Mouse (Mus musculus) embryonic fibroblast, embryonic 13.5 days (primary cell): ENCODE data around the gene Cmtm4. TPM values are rescaled to one million over a fixed set of nuclear protein-coding genes. Genes with fewer than 3 reads are reported as not detected.
A peak's percentile ranks its signal among the peaks of the same experiment; 100 is the strongest.

Source experiments
- H3K27ac ChIP-seq: 2 replicates; pipeline ENCODE4 v1.5.1; 2012; ENCODE audit warnings: low read length, control low read depth, inconsistent platforms; ENCODE audit not compliant: insufficient read depth
- H3K4me1 ChIP-seq: 2 replicates; pipeline ENCODE4 v1.6.1; 2011; ENCODE audit warnings: low read length; ENCODE audit not compliant: control insufficient read depth, insufficient read depth
- H3K4me3 ChIP-seq: 2 replicates; pipeline ENCODE4 v1.5.1; 2011; ENCODE audit warnings: mild to moderate bottlenecking, control low read depth, low read length; ENCODE audit not compliant: insufficient read depth
- CTCF ChIP-seq: IDR thresholded peaks from 2 replicates; pipeline ENCODE4 v1.5.1; 2011; ENCODE audit warnings: mild to moderate bottlenecking, control low read depth, low read length, moderate library complexity, borderline replicate concordance; ENCODE audit not compliant: insufficient read depth
- POLR2A ChIP-seq: IDR thresholded peaks from 2 replicates; pipeline ENCODE4 v1.6.1; 2011; ENCODE audit warnings: low read depth, mild to moderate bottlenecking, control low read depth, low read length, moderate library complexity
- polyA plus RNA-seq: library from polyadenylated mRNA; stranded (reverse); fragments of >200 nt; gene quantifications from 2 replicates; pipeline ENCODE4 v1.2.4, GENCODE M21; 2011; ENCODE audit warnings: low read depth; ENCODE audit not compliant: missing spikeins, insufficient read length

Gene Cmtm4
- polyA plus RNA-seq, 1 experiment: 28.2 TPM

GRCm38 (mm10) chr8:104411972-104412371 lies 16.4 kb upstream of the Cmtm4 start:
- H3K4me1 ChIP-seq: peaks cover 26% of the 10 kb centered on the region
- H3K27ac ChIP-seq: peak overlapping the region; percentile 94; the same call in 1 of the 2 replicates
- TF ChIP-seq CTCF (no peak), POLR2A (no peak)
- no peak overlapping the region for H3K4me3 ChIP-seq

GRCm38 (mm10) chr8:104411468-104411867 lies 15.9 kb upstream of the Cmtm4 start:
- no peak for TF ChIP-seq POLR2A
- TF ChIP-seq CTCF: no peak
- H3K4me1 ChIP-seq: peaks cover 29% of the 10 kb centered on the region
- no peak overlapping the region for H3K4me3 ChIP-seq
- peak overlapping the region; percentile 94 for H3K27ac ChIP-seq

GRCm38 (mm10) chr8:104410628-104411273 lies 15.1 kb upstream of the Cmtm4 start:
- peaks cover 31% of the 10 kb centered on the region for H3K4me1 ChIP-seq
- peak overlapping the region; percentile 94 for H3K27ac ChIP-seq
- TF ChIP-seq POLR2A (0 out of 2 replicates have a peak, but pooled peaks have one; percentile 18), CTCF (no peak)
- H3K4me3 ChIP-seq: no peak overlapping the region

GRCm38 (mm10) chr8:104408328-104409110 lies 12.9 kb upstream of the Cmtm4 start:
- TF ChIP-seq CTCF (no peak), POLR2A (no peak)
- H3K4me1 ChIP-seq: peaks cover 26% of the 10 kb centered on the region

GRCm38 (mm10) chr8:104406340-104407128 lies 10.9 kb upstream of the Cmtm4 start:
- Histone ChIP-seq H3K4me1 (peaks cover 15% of the 10 kb centered on the region), H3K27ac (no peak overlapping the region), H3K4me3 (no peak overlapping the region)
- no peak for TF ChIP-seq CTCF
- no peak for TF ChIP-seq POLR2A

More at GRCm38 (mm10) chr8:104408328-104409110, 12.9 kb upstream of the Cmtm4 start:
- Histone ChIP-seq H3K27ac (peak overlapping the region; percentile 91), H3K4me3 (no peak overlapping the region)

GRCm38 (mm10) chr8:104405430-104406187 lies 10.0 kb upstream of the Cmtm4 start:
- TF ChIP-seq POLR2A: no peak
- Histone ChIP-seq H3K4me3 (no peak overlapping the region), H3K27ac (peak overlapping the region; percentile 69), H3K4me1 (peaks cover 8% of the 10 kb centered on the region; the same call in 1 of the 2 replicates)

GRCm38 (mm10) chr8:104403596-104403995 lies 8.0 kb upstream of the Cmtm4 start:
- Histone ChIP-seq H3K27ac (no peak overlapping the region), H3K4me3 (no peak overlapping the region), H3K4me1 (peaks cover 6% of the 10 kb centered on the region; the same call in 1 of the 2 replicates)
- TF ChIP-seq POLR2A (no peak), CTCF (peak; percentile 29; the same call in 1 of the 2 replicates)

GRCm38 (mm10) chr8:104394801-104395702 lies 555 bp downstream of the Cmtm4 start:
- TF ChIP-seq POLR2A (no peak), CTCF (no peak)

More at GRCm38 (mm10) chr8:104394801-104395702, 555 bp downstream of the Cmtm4 start:
- 0 out of 2 replicates have a peak, but pooled peaks cover 4% of the 10 kb centered on the region for H3K4me1 ChIP-seq
- H3K4me3 ChIP-seq: peak overlapping the region; percentile 80
- H3K27ac ChIP-seq: no peak overlapping the region
